ENCODE assay signal across 31 mouse cellular contexts in genomic region chr12:107356211-107356610, GRCm38 (mm10).
DNase-seq lines count a peak whose midpoint lies in the region; ATAC-seq and TF ChIP-seq lines count a peak whose summit lies in the region.
"Had no signal": no experiment of that assay in that cellular context is flagged by ENCODE, and none has a peak within 500 bp of the region (broad histone marks: within the 10 kb centered on the region; RNA-seq: fewer than 3 reads in every experiment).

No protein-coding gene starts in this region.

- DNase-seq in brain, embryonic 14.5 days (ENCODE audit: low read depth), result peak; percentile 87
- peak; percentile 84 for DNase-seq in retina, postnatal 1 day
- no peak for DNase-seq in layer of hippocampus, postnatal 14 days (ENCODE audit: low spot score in 2 of 2)
- DNase-seq in ovary, postnatal 10 days (ENCODE audit: low spot score), result no peak
- no peak for DNase-seq in testis, postnatal 14 days (ENCODE audit: low spot score)
- DNase-seq: adrenal gland, postnatal 10 days; adrenal gland, postnatal 36 days; B cell, adult 2 months; cerebellum, adult 11 months; cerebellum, adult 2 months; cerebellum, adult 9-11 months; cerebellum, postnatal 25 days; gastrocnemius, adult 2 months; gastrocnemius, postnatal 36 days; heart, adult 2 months; heart, postnatal 14 days; heart, postnatal 4 days had no signal

- no peak overlapping the region for H3K27ac ChIP-seq in forebrain, embryonic 12.5 days
- H3K27ac ChIP-seq in forebrain, embryonic 15.5 days (replicated peaks), result no peak overlapping the region
- H3K27ac ChIP-seq: embryonic facial prominence, embryonic 10.5 days; embryonic facial prominence, embryonic 13.5 days; gastrocnemius, adult 2 months; heart, adult 2 months; heart, embryonic 10.5 days; heart, embryonic 13.5 days; hindbrain, embryonic 14.5 days; hindbrain, postnatal 0 days had no signal

- H3K27me3 ChIP-seq in forebrain, embryonic 12.5 days, result peaks cover 9% of the 10 kb centered on the region; the same call in 1 of the 2 replicates
- H3K27me3 ChIP-seq in forebrain, embryonic 15.5 days, result no peaks in the 10 kb centered on the region
- H3K27me3 ChIP-seq: CH12.LX; embryonic facial prominence, embryonic 13.5 days; heart, embryonic 13.5 days; Patski had no signal

- H3K9ac ChIP-seq in forebrain, embryonic 12.5 days, result no peak overlapping the region
- no peak overlapping the region for H3K9ac ChIP-seq in forebrain, embryonic 15.5 days (replicated peaks)
- H3K9ac ChIP-seq: embryonic facial prominence, embryonic 13.5 days; heart, embryonic 13.5 days; hindbrain, embryonic 14.5 days had no signal

- ATAC-seq in forebrain, embryonic 12.5 days (ENCODE audit: low FRiP score), result peak; percentile 51; the same call in 1 of the 2 replicates
- 0 out of 2 replicates have a peak, but pooled peaks have one; percentile 46 for ATAC-seq in forebrain, embryonic 15.5 days (replicated peaks)
- ATAC-seq: hindbrain, postnatal 0 days; inflammation-experienced regulatory T-cells, adult 6 months; intestine, embryonic 16.5 days; Patski had no signal

- H3K9me3 ChIP-seq in forebrain, embryonic 12.5 days, result no peaks in the 10 kb centered on the region
- H3K9me3 ChIP-seq in forebrain, embryonic 15.5 days, result no peaks in the 10 kb centered on the region
- H3K9me3 ChIP-seq: embryonic facial prominence, embryonic 10.5 days; embryonic facial prominence, embryonic 13.5 days; heart, embryonic 10.5 days; heart, embryonic 13.5 days had no signal

- H3K4me3 ChIP-seq in forebrain, embryonic 12.5 days (replicated peaks), result no peak overlapping the region
- H3K4me3 ChIP-seq in forebrain, embryonic 15.5 days, result no peak overlapping the region
- H3K4me3 ChIP-seq: embryonic facial prominence, embryonic 10.5 days; embryonic facial prominence, embryonic 13.5 days; erythroblast, embryonic 14.5 days; gastrocnemius, adult 2 months; heart, adult 2 months; heart, embryonic 10.5 days; heart, embryonic 13.5 days had no signal

- no peak for TF ChIP-seq POLR2A in brain, embryonic 14.5 days (IDR thresholded peaks at IDR 0.05; ENCODE audit: borderline replicate concordance, extremely low read depth, insufficient read depth, insufficient read length, poor library complexity, severe bottlenecking)

- no peak for TF ChIP-seq CTCF in brain, embryonic 14.5 days (IDR thresholded peaks at IDR 0.05; ENCODE audit: borderline replicate concordance, extremely low read depth, insufficient read depth, insufficient read length)

- no peak overlapping the region for H3K4me2 ChIP-seq in forebrain, embryonic 12.5 days
- H3K4me2 ChIP-seq in forebrain, embryonic 15.5 days (replicated peaks), result no peak overlapping the region
- H3K4me2 ChIP-seq: embryonic facial prominence, embryonic 13.5 days; heart, embryonic 13.5 days; hindbrain, embryonic 14.5 days had no signal

- no peaks in the 10 kb centered on the region for H3K36me3 ChIP-seq in forebrain, embryonic 12.5 days (replicated peaks)
- H3K36me3 ChIP-seq in forebrain, embryonic 15.5 days, result no peaks in the 10 kb centered on the region
- H3K36me3 ChIP-seq: embryonic facial prominence, embryonic 10.5 days; embryonic facial prominence, embryonic 13.5 days; G1E; heart, embryonic 10.5 days; heart, embryonic 13.5 days had no signal

- peaks cover 14% of the 10 kb centered on the region; the same call in 1 of the 2 replicates for H3K4me1 ChIP-seq in forebrain, embryonic 12.5 days
- H3K4me1 ChIP-seq in forebrain, embryonic 15.5 days, result peaks cover 18% of the 10 kb centered on the region
- H3K4me1 ChIP-seq: heart, embryonic 10.5 days; heart, embryonic 13.5 days had no signal

- 25% methylated on average over 6 of the region's 6 CpGs for WGBS in forebrain, embryonic 12.5 days
- WGBS in forebrain, embryonic 15.5 days, result 7% methylated on average over 6 of the region's 6 CpGs

Comparison
In these comparisons a context has a peak if more than half of its experiments do, and no peak if none do; other contexts are left out.
1. DNase-seq: peak in brain, embryonic 14.5 days (single experiment) and retina, postnatal 1 day (single experiment); none in layer of hippocampus, postnatal 14 days (0 of 2), ovary, postnatal 10 days (single experiment) and testis, postnatal 14 days (single experiment).